Mouse (Mus musculus) G1E (cell line): ENCODE data around the gene Trak1.

ENCODE experiments used
- CTCF ChIP-seq: IDR thresholded peaks from 2 replicates; pipeline ENCODE4 v1.5.1; 2012; ENCODE audit warnings: low read depth, low read length, inconsistent platforms, mixed read lengths
- GATA1 ChIP-seq: IDR thresholded peaks from 2 replicates; pipeline ENCODE4 v1.6.1; 2012; ENCODE audit warnings: borderline replicate concordance, low read length, inconsistent platforms, mixed read lengths

- peak; percentile 40 for TF ChIP-seq CTCF
- no peak for TF ChIP-seq GATA1
These were observed 12.9 kb upstream of the Trak1 start for GRCm38 (mm10) chr9:121284422-121284821.
